Mouse (Mus musculus): ENCODE measurements around the gene Slc45a2. TPM values are rescaled to one million over a fixed set of nuclear protein-coding genes. Genes with fewer than 3 reads are reported as not detected.

Slc45a2 gene
- total and polyA plus RNA-seq, 3 experiments: not detected

GRCm38 (mm10) chr15:10991566-10991965, 9.0 kb upstream of the Slc45a2 start:
- no peak overlapping the region for H3K27ac ChIP-seq (ENCODE audit: insufficient read depth, low read depth)
- in situ Hi-C loops (cut with MboI; ENCODE audit: low pct_ligation_motif_present, low pct_unique_long_range_greater_than_20kb, low sequenced_read_pairs) (no loop called here), dilution Hi-C loops (cut with MboI; ENCODE audit: extremely low pct_ligation_motif_present, extremely low pct_unique_long_range_greater_than_20kb, low sequenced_read_pairs) (no loop called here)
- H3K27me3 ChIP-seq (replicated peaks): no peaks in the 10 kb centered on the region
- no peak for TF ChIP-seq EP300 (IDR thresholded peaks at IDR 0.05; ENCODE audit: low read length)
- TF ChIP-seq NELFE (IDR thresholded peaks at IDR 0.05; ENCODE audit: low read depth, low read length): no peak
- TF ChIP-seq NRF1 (IDR thresholded peaks at IDR 0.05; ENCODE audit: low read depth, low read length): no peak
- TF ChIP-seq RAD21 (IDR thresholded peaks at IDR 0.05; ENCODE audit: low read depth, low read length): peak; percentile 43
- TF ChIP-seq MXI1 (IDR thresholded peaks at IDR 0.05; ENCODE audit: low read depth, low read length): no peak
- no peak for TF ChIP-seq MEF2A (IDR thresholded peaks at IDR 0.05; ENCODE audit: borderline replicate concordance, low read depth, low read length)
- TF ChIP-seq E2F4 (IDR thresholded peaks at IDR 0.05; ENCODE audit: insufficient replicate concordance, low read depth, low read length): no peak
- TF ChIP-seq HCFC1 (IDR thresholded peaks at IDR 0.05; ENCODE audit: low read depth, low read length): no peak
- no peak for TF ChIP-seq UBTF (IDR thresholded peaks at IDR 0.05; ENCODE audit: low read depth, low read length)
- peak; percentile 25 to 68; a peak in 3 of 4 replicates for TF ChIP-seq CTCF (conservative IDR thresholded peaks at IDR 0.05 in 1 of 2, IDR thresholded peaks at IDR 0.05 in 1 of 2; ENCODE audit: low read depth in 2 of 2, low read length in 2 of 2)
- TF ChIP-seq TCF12 (IDR thresholded peaks at IDR 0.05; ENCODE audit: low read depth, low read length): no peak
- TF ChIP-seq CHD1 (IDR thresholded peaks at IDR 0.05; ENCODE audit: low read depth, low read length): no peak
- TF ChIP-seq MAZ (IDR thresholded peaks at IDR 0.05; ENCODE audit: low read depth, low read length): no peak
- TF ChIP-seq SMC3 (IDR thresholded peaks at IDR 0.05; ENCODE audit: low read depth, low read length): peak; percentile 49
- TF ChIP-seq MAX (IDR thresholded peaks at IDR 0.05; ENCODE audit: low read length): no peak
- no peaks in the 10 kb centered on the region for H3K9me3 ChIP-seq (replicated peaks; ENCODE audit: low read length)
- peaks cover 29 to 64% of the 10 kb centered on the region in 2 experiments for H3K36me3 ChIP-seq (replicated peaks in 1 of 2; ENCODE audit: control insufficient read depth in 1 of 2, insufficient read depth in 1 of 2, low read length in 1 of 2)
- peak; percentile 39 for DNase-seq (ENCODE audit: extremely low read depth)
- no peaks in the 10 kb centered on the region for H3K79me2 ChIP-seq (replicated peaks; ENCODE audit: control insufficient read depth, extremely low read depth, insufficient read depth, poor library complexity, severe bottlenecking)
- H3K4me2 ChIP-seq (ENCODE audit: insufficient read depth, low read depth, poor library complexity, severe bottlenecking): no peak overlapping the region
- H3K4me3 ChIP-seq (replicated peaks in 1 of 3; ENCODE audit: low read depth in 2 of 3, low read length in 2 of 3, poor library complexity in 1 of 3): no peak overlapping the region
- no peak overlapping the region for H3K9ac ChIP-seq (ENCODE audit: insufficient read depth, low read depth)
- H3K4me1 ChIP-seq (ENCODE audit: control insufficient read depth in 1 of 2, insufficient read depth in 2 of 2): no peaks in the 10 kb centered on the region

- in situ Hi-C loops (cut with MboI; ENCODE audit: low pct_ligation_motif_present, low pct_unique_long_range_greater_than_20kb, low sequenced_read_pairs) (loop anchor here (5.0 to 25.0 kb wide), 2 partner anchors 78 to 962 kb away; no protein-coding TSS in a partner anchor), dilution Hi-C loops (cut with MboI; ENCODE audit: extremely low pct_ligation_motif_present, extremely low pct_unique_long_range_greater_than_20kb, low sequenced_read_pairs) (no loop called here)
- Histone ChIP-seq H3K4me1 (ENCODE audit: control insufficient read depth in 1 of 2, insufficient read depth in 2 of 2) (no peaks in the 10 kb centered on the region), H3K79me2 (replicated peaks; ENCODE audit: control insufficient read depth, extremely low read depth, insufficient read depth, poor library complexity, severe bottlenecking) (no peaks in the 10 kb centered on the region), H3K36me3 (replicated peaks in 1 of 2; ENCODE audit: control insufficient read depth in 1 of 2, insufficient read depth in 1 of 2, low read length in 1 of 2) (peaks cover 4 to 15% of the 10 kb centered on the region in 2 experiments), H3K9me3 (replicated peaks; ENCODE audit: low read length) (no peaks in the 10 kb centered on the region), H3K9ac (ENCODE audit: insufficient read depth, low read depth) (no peak overlapping the region), H3K27me3 (replicated peaks) (no peaks in the 10 kb centered on the region), H3K4me2 (ENCODE audit: insufficient read depth, low read depth, poor library complexity, severe bottlenecking) (no peak overlapping the region), H3K4me3 (replicated peaks in 1 of 3; ENCODE audit: low read depth in 2 of 3, low read length in 2 of 3, poor library complexity in 1 of 3) (no peak overlapping the region), H3K27ac (ENCODE audit: insufficient read depth, low read depth) (no peak overlapping the region)
- no peak for DNase-seq (ENCODE audit: extremely low read depth)
- TF ChIP-seq MAFK (IDR thresholded peaks at IDR 0.05; ENCODE audit: insufficient replicate concordance, low read length) (no peak), HCFC1 (IDR thresholded peaks at IDR 0.05; ENCODE audit: low read depth, low read length) (peak; percentile 74), MXI1 (IDR thresholded peaks at IDR 0.05; ENCODE audit: low read depth, low read length) (no peak), MEF2A (IDR thresholded peaks at IDR 0.05; ENCODE audit: borderline replicate concordance, low read depth, low read length) (no peak), PAX5 (IDR thresholded peaks at IDR 0.05; ENCODE audit: low read length) (no peak)
Measured at GRCm38 (mm10) chr15:10999832-11000231, 689 bp upstream of the Slc45a2 start.

All from CH12.LX (cell line).